Mouse (Mus musculus) myocyte (in vitro differentiated cells): Measurements from ENCODE around the gene Lmo1. TPM values are rescaled to one million over a fixed set of nuclear protein-coding genes. Genes with fewer than 3 reads are reported as not detected.

ENCODE experiments used
- H3K27me3 ChIP-seq: one replicate; pipeline ENCODE4 v1.6.1; 2011; ENCODE audit not compliant: control insufficient read depth, insufficient read depth, insufficient read length
- H3K36me3 ChIP-seq: one replicate; pipeline ENCODE4 v1.6.1; 2011; ENCODE audit not compliant: control insufficient read depth, insufficient read depth
- H3K4me2 ChIP-seq: one replicate; pipeline ENCODE4 v1.6.1; 2011; ENCODE audit warnings: low read depth, control low read depth
- H3K4me3 ChIP-seq: one replicate; pipeline ENCODE4 v1.5.1; 2011; ENCODE audit warnings: mild to moderate bottlenecking, control low read depth, moderate library complexity
- H3K79me2 ChIP-seq: one replicate; pipeline ENCODE4 v1.6.1; 2011; ENCODE audit not compliant: control insufficient read depth, insufficient read depth
- H3ac ChIP-seq: one replicate; pipeline ENCODE4 v1.6.1; 2011; ENCODE audit not compliant: control insufficient read depth, insufficient read length
- CEBPB ChIP-seq: IDR thresholded peaks from 2 replicates; pipeline ENCODE4 v1.6.1; 2011; ENCODE audit warnings: mild to moderate bottlenecking, moderate library complexity; ENCODE audit not compliant: poor library complexity, insufficient read depth, severe bottlenecking
- E2F4 ChIP-seq: IDR thresholded peaks from one replicate; pipeline ENCODE4 v1.6.1; 2011; ENCODE audit warnings: mild to moderate bottlenecking, control low read depth, moderate library complexity; ENCODE audit not compliant: insufficient read depth
- MAX ChIP-seq: IDR thresholded peaks from one replicate; pipeline ENCODE4 v1.6.1; 2011; ENCODE audit warnings: low read depth, mild to moderate bottlenecking, control low read depth
- MYOD1 ChIP-seq, 3 experiments: IDR thresholded peaks; one replicate each; pipeline ENCODE4 v1.6.1; 2011; ENCODE audit warnings: control low read depth in 2 of 3, low read depth in 2 of 3, mild to moderate bottlenecking in 2 of 3, moderate library complexity in 1 of 3; ENCODE audit not compliant: insufficient read length in 2 of 3, control insufficient read depth in 1 of 3
- MYOG ChIP-seq, 3 experiments: IDR thresholded peaks; one replicate each; pipeline ENCODE4 v1.6.1; 2011; ENCODE audit warnings: control low read depth in 2 of 3, low read depth in 2 of 3, mild to moderate bottlenecking in 2 of 3; ENCODE audit not compliant: insufficient read length in 2 of 3, control insufficient read depth in 1 of 3, insufficient read depth in 1 of 3
- POLR2A ChIP-seq: IDR thresholded peaks from one replicate; pipeline ENCODE4 v1.6.1; 2011; ENCODE audit warnings: low read depth, mild to moderate bottlenecking, control low read depth, moderate library complexity; ENCODE audit not compliant: insufficient read length
- POLR2AphosphoS2 ChIP-seq: IDR thresholded peaks from one replicate; pipeline ENCODE4 v1.6.1; 2011; ENCODE audit warnings: low read depth, control low read depth; ENCODE audit not compliant: insufficient read length
- REST ChIP-seq: IDR thresholded peaks from one replicate; pipeline ENCODE4 v1.6.1; 2011; ENCODE audit warnings: mild to moderate bottlenecking, control low read depth, moderate library complexity; ENCODE audit not compliant: insufficient read depth, insufficient read length
- SRF ChIP-seq: IDR thresholded peaks from one replicate; pipeline ENCODE4 v1.6.1; 2011; ENCODE audit warnings: low read depth; ENCODE audit not compliant: control insufficient read depth, insufficient read length
- TCF12 ChIP-seq: IDR thresholded peaks from one replicate; pipeline ENCODE4 v1.6.1; 2011; ENCODE audit warnings: mild to moderate bottlenecking, control low read depth; ENCODE audit not compliant: poor library complexity, insufficient read depth, severe bottlenecking
- TCF3 ChIP-seq: IDR thresholded peaks from one replicate; pipeline ENCODE4 v1.6.1; 2011; ENCODE audit warnings: low read depth, control low read depth; ENCODE audit not compliant: insufficient read length
- USF1 ChIP-seq: IDR thresholded peaks from one replicate; pipeline ENCODE4 v1.6.1; 2011; ENCODE audit warnings: low read depth, mild to moderate bottlenecking, control low read depth, moderate library complexity
- polyA plus RNA-seq: library from polyadenylated mRNA; unstranded; fragments of >200 nt; fragmentation: generic; extraction: Trizol; gene quantifications from one replicate; pipeline ENCODE4 v1.2.1, GENCODE M21; 2012; ENCODE audit warnings: missing spikeins

The Lmo1 gene
- polyA plus RNA-seq = 0.26 TPM

- H3K4me3 ChIP-seq = no peak within 1 kb of the TSS
- TF ChIP-seq TCF12 (no peak), MYOG (IDR thresholded peaks at IDR 0.05; ENCODE audit: control insufficient read depth in 1 of 3, insufficient read depth in 1 of 3, insufficient read length in 2 of 3, low read depth in 2 of 3) (no peak), MYOD1 (IDR thresholded peaks at IDR 0.05; ENCODE audit: control insufficient read depth in 1 of 3, insufficient read length in 2 of 3, low read depth in 2 of 3) (no peak), REST (no peak), SRF (no peak), POLR2AphosphoS2 (no peak), E2F4 (no peak), CEBPB (no peak), POLR2A (no peak), MAX (no peak)
- H3K4me2 ChIP-seq = no peak within 1 kb of the TSS
- H3K79me2 ChIP-seq = no peaks in the 10 kb centered on the region
- peaks cover 8% of the 10 kb centered on the region for H3K27me3 ChIP-seq
- no peaks in the 10 kb centered on the region for H3K36me3 ChIP-seq
- H3ac ChIP-seq = no peak within 1 kb of the TSS
Observed at GRCm38 (mm10) chr7:109174949-109175669, at the start of gene Lmo1. Lmo1 (minus strand) TSS chr7:109175207.

DNA sequence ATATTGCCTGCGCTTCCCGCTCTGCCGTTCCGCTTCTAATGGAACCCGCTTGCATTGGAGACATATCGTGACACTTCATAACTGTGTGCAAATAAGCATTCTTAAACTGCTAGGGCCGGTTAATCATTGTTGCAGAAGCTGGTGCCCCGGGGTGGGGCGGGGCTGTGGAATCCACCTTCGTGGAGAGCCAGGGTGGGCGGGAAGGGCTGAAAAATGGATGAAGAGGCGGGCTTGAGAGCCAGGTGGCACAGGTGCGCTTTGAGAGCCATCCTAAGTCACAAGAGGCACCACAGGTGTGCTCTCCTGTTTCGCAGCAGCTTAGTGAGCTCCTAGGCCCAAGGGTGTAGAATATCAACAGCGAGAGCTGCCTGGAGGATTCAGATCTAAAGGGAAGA lies 46.7 kb upstream of the Lmo1 start:
- no peak overlapping the region for H3K4me3 ChIP-seq
- no peaks in the 10 kb centered on the region for H3K79me2 ChIP-seq
- H3ac ChIP-seq = no peak overlapping the region
- no peaks in the 10 kb centered on the region for H3K36me3 ChIP-seq
- TF ChIP-seq TCF12 = no peak
- TF ChIP-seq MYOD1 (IDR thresholded peaks at IDR 0.05; ENCODE audit: control insufficient read depth in 1 of 3, insufficient read length in 2 of 3, low read depth in 2 of 3) = no peak
- no peak overlapping the region for H3K4me2 ChIP-seq
- no peaks in the 10 kb centered on the region for H3K27me3 ChIP-seq

DNA sequence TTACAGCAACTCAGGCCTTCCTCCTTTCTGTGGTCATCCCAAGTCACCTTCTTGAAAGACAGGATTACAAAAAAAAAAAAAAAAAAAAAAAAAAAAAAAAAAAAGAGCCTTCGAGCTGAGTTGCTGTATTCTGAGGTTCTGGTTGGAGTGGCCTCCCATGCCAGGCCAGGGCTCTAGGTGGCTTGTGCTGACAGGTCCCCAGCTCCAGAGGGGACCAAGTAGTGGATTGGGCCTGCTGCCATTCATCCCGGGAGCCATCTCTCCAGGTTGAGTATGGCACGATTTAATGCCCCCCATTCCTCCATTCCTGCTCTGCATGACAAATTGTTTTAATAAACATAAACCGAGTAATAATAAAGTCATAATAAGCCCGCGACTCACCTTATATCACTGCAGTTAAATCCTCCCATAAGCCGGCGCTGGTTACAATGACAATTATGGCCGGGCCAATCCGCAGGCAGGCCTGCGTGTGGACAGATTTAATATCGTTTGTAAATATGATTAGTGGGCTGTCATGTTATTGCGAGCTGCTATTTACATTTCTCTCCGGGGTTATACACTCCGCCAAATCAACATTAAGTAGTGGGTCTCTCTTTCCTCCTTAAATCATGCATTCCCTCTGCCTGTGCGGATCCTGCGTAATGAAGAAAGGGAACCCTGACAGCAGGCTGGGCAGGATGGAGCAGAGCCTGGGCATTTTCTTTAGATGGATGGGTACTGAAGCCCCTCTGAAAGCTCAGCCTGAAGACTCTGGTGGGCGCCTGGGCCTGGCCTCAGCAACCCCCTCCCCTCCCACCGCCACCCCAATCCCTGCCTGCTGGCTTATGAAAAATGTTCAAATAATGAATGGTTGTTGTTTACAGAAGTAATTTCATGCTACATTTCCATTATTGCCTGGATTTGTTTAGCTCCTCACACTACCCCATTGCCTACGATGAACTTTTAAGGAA lies 46.0 kb upstream of the Lmo1 start:
- Histone ChIP-seq H3ac (no peak overlapping the region), H3K4me2 (no peak overlapping the region), H3K79me2 (no peaks in the 10 kb centered on the region), H3K4me3 (no peak overlapping the region), H3K36me3 (no peaks in the 10 kb centered on the region), H3K27me3 (no peaks in the 10 kb centered on the region)
- TF ChIP-seq TCF3 (no peak), POLR2A (no peak), USF1 (no peak), TCF12 (no peak), REST (no peak), SRF (no peak), MYOD1 (IDR thresholded peaks at IDR 0.05; ENCODE audit: control insufficient read depth in 1 of 3, insufficient read length in 2 of 3, low read depth in 2 of 3) (no peak), MAX (no peak), CEBPB (no peak), E2F4 (no peak), MYOG (IDR thresholded peaks at IDR 0.05; ENCODE audit: control insufficient read depth in 1 of 3, insufficient read depth in 1 of 3, insufficient read length in 2 of 3, low read depth in 2 of 3) (no peak), POLR2AphosphoS2 (no peak)

GRCm38 (mm10) chr7:109220026-109220425 lies 45.0 kb upstream of the Lmo1 start:
- Histone ChIP-seq H3K4me2 (no peak overlapping the region), H3K27me3 (no peaks in the 10 kb centered on the region), H3ac (no peak overlapping the region), H3K79me2 (no peaks in the 10 kb centered on the region), H3K36me3 (no peaks in the 10 kb centered on the region), H3K4me3 (no peak overlapping the region)
- TF ChIP-seq REST (no peak), E2F4 (no peak), MYOG (IDR thresholded peaks at IDR 0.05; ENCODE audit: control insufficient read depth in 1 of 3, insufficient read depth in 1 of 3, insufficient read length in 2 of 3, low read depth in 2 of 3) (no peak), MYOD1 (IDR thresholded peaks at IDR 0.05; ENCODE audit: control insufficient read depth in 1 of 3, insufficient read length in 2 of 3, low read depth in 2 of 3) (no peak)

DNA sequence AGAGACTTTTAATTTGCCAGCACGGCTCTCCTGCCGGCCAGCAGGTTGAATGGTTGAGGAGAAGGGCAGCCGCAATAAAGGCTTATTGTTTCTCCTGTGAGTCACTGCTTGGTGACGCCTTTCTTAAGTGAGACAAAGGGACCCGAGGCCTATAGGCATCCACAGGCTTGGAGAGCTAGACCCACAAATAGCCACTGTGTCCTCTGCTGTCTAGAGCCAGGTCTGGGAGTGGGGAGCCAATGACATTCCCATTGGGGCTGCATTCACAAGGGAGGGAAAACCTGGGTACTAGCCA lies 43.9 kb upstream of the Lmo1 start:
- no peaks in the 10 kb centered on the region for H3K27me3 ChIP-seq
- TF ChIP-seq REST = no peak
- TF ChIP-seq TCF3 = no peak
- TF ChIP-seq CEBPB = no peak
- TF ChIP-seq E2F4 = no peak
- TF ChIP-seq SRF = no peak
- TF ChIP-seq TCF12 = no peak
- no peak for TF ChIP-seq POLR2A
- TF ChIP-seq USF1 = no peak
- TF ChIP-seq MYOG (IDR thresholded peaks at IDR 0.05; ENCODE audit: control insufficient read depth in 1 of 3, insufficient read depth in 1 of 3, insufficient read length in 2 of 3, low read depth in 2 of 3) = no peak
- no peak for TF ChIP-seq MAX
- TF ChIP-seq MYOD1 (IDR thresholded peaks at IDR 0.05; ENCODE audit: control insufficient read depth in 1 of 3, insufficient read length in 2 of 3, low read depth in 2 of 3) = no peak
- no peak for TF ChIP-seq POLR2AphosphoS2

More for the DNA sequence above, 43.9 kb upstream of the Lmo1 start:
- Histone ChIP-seq H3K4me2 (no peak overlapping the region), H3K79me2 (no peaks in the 10 kb centered on the region), H3K4me3 (no peak overlapping the region), H3ac (no peak overlapping the region), H3K36me3 (no peaks in the 10 kb centered on the region)
